Mouse (Mus musculus) intestine, postnatal 0 days (tissue): ENCODE measurements at regions not wholly inside any gene's neighbourhood (a gene's known extent, or its start where the extent isn't known, plus 50 kb on each side); places are given as distances from the start of the nearest gene placed in this dataset.
A peak's percentile ranks its signal among the peaks of the same experiment; 100 is the strongest.

Experiments used
- ATAC-seq: fragments of 200-750 bp; cut with Nextera tagmentation; 2 replicates; pipeline ENCODE4 v1.8.0; 2017; ENCODE audit warnings: mild to moderate bottlenecking, moderate TSS enrichment, moderate library complexity
- H3K27ac ChIP-seq: fragments of 300-500 bp; sonication (generic); 2 replicates; pipeline ENCODE4 v1.5.1; 2014; ENCODE audit warnings: mild to moderate bottlenecking, low read depth, low read length, moderate library complexity
- H3K27me3 ChIP-seq: fragments of 300-500 bp; sonication (generic); replicated peaks from 2 replicates; pipeline ENCODE4 v1.6.1; 2014; ENCODE audit warnings: low read length, mixed read lengths; ENCODE audit not compliant: control insufficient read depth, insufficient read depth
- H3K36me3 ChIP-seq: fragments of 300-500 bp; sonication (generic); 2 replicates; pipeline ENCODE4 v1.6.1; 2014; ENCODE audit warnings: mild to moderate bottlenecking, moderate library complexity; ENCODE audit not compliant: control insufficient read depth, insufficient read depth
- H3K4me1 ChIP-seq: fragments of 300-500 bp; sonication (generic); replicated peaks from 2 replicates; pipeline ENCODE4 v1.6.1; 2014; ENCODE audit warnings: antibody characterized with exemption, low read length, mixed read lengths; ENCODE audit not compliant: control insufficient read depth, insufficient read depth
- H3K4me2 ChIP-seq: fragments of 300-500 bp; sonication (generic); replicated peaks from 2 replicates; pipeline ENCODE4 v1.6.1; 2014; ENCODE audit warnings: low read depth, mild to moderate bottlenecking, moderate library complexity
- H3K4me3 ChIP-seq: fragments of 300-500 bp; sonication (generic); 2 replicates; pipeline ENCODE4 v1.5.1; 2014; ENCODE audit warnings: low read depth, low read length
- H3K9ac ChIP-seq: fragments of 300-500 bp; sonication (generic); 2 replicates; pipeline ENCODE4 v1.6.1; 2014; ENCODE audit warnings: mild to moderate bottlenecking, low read depth, low read length
- H3K9me3 ChIP-seq: fragments of 300-500 bp; sonication (generic); 2 replicates; pipeline ENCODE4 v1.6.1; 2016; ENCODE audit warnings: mixed run types; ENCODE audit not compliant: control insufficient read depth
- CTCF ChIP-seq: sonication (generic); IDR thresholded peaks from 2 replicates; pipeline ENCODE4 v1.5.1; 2016; ENCODE audit warnings: low read depth, mild to moderate bottlenecking, control low read depth, antibody characterized with exemption, moderate library complexity
- WGBS: fragments of 180-500 bp; shearing (Covaris S2); extraction: QIAGEN DNeasy Blood & Tissue Kit; methylation state at CpG from one replicate; pipeline ENCODE4 v1.1.7; 2014; 5-methylcytosine and 5-hydroxymethylcytosine counted together

DNA sequence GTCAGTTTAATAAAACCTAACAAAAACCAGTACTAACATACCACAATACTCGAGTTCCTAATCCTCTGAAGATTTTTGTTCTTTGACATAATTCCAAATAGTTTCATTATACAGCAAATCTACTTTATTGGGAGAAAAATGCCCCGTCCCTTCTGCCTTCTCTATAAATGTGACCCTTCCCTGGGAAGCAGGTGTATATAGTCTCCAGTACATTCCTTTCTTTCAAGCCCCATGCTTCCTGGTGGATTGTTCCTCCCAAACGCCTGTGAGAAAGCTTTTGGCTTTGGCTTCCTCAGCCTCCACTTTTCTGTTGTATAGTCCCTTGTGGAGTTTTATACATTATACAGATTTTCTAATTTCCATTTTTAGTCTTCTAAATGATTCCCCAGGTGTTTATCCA lies 1001.8 kb upstream of the Tenm3 start:
- 83% methylated on average over 3 of the region's 3 CpGs for WGBS
- no peak for TF ChIP-seq CTCF
- H3K27ac ChIP-seq = no peak overlapping the region

DNA sequence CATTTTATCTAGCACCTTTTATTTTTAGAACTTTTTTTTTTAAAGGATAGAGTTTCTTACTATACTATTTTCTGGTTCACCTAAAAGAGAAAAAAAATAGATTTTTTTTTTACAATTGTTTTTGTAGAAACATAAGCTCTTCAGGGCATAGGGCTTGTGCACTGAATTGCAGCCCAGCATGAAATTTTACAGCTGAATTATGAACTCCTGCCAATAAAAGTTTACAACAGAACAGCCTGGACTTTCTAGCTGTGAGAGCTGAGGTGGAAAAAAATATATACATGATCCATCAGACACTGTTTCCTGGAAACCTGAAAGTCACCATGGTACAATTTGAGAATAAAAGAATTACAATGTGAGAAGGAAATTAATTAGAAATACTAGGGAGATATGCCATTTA lies 988.2 kb upstream of the Tenm3 start:
- no peak for TF ChIP-seq CTCF
- Histone ChIP-seq H3K4me2 (no peak overlapping the region), H3K9me3 (no peaks in the 10 kb centered on the region), H3K9ac (no peak overlapping the region), H3K27me3 (no peaks in the 10 kb centered on the region), H3K36me3 (no peaks in the 10 kb centered on the region), H3K27ac (no peak overlapping the region), H3K4me3 (no peak overlapping the region), H3K4me1 (no peaks in the 10 kb centered on the region)
- ATAC-seq = no peak

More for the DNA sequence above, 1001.8 kb upstream of the Tenm3 start:
- Histone ChIP-seq H3K9ac (no peak overlapping the region), H3K9me3 (no peaks in the 10 kb centered on the region), H3K27me3 (no peaks in the 10 kb centered on the region), H3K4me1 (no peaks in the 10 kb centered on the region), H3K4me3 (no peak overlapping the region), H3K36me3 (no peaks in the 10 kb centered on the region), H3K4me2 (no peak overlapping the region)
- ATAC-seq = no peak

DNA sequence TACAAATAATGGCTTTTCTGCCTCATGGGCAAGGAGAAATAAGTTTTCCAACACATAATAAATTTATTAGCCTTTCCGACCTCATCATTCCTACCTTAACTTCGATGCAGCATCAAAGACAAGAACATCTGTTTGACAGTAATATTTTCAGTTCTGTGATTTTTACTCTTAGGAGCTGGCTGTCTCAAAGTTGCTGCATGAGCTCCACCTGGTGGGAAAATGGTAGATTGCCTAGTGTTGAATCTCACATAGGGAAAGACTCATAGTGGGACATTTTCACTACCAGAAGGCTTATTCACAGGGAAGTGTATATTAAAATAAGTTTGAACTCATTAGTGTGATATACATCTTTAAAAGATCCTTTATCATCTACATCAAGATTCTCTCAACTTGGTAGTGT lies 985.6 kb upstream of the Tenm3 start:
- Histone ChIP-seq H3K9me3 (no peaks in the 10 kb centered on the region), H3K4me1 (no peaks in the 10 kb centered on the region), H3K4me2 (no peak overlapping the region), H3K27me3 (no peaks in the 10 kb centered on the region), H3K9ac (no peak overlapping the region), H3K27ac (no peak overlapping the region), H3K36me3 (no peaks in the 10 kb centered on the region), H3K4me3 (no peak overlapping the region)
- TF ChIP-seq CTCF = peak; percentile 78
- no peak for ATAC-seq
- 13% methylated on average over 2 of the region's 2 CpGs for WGBS

DNA sequence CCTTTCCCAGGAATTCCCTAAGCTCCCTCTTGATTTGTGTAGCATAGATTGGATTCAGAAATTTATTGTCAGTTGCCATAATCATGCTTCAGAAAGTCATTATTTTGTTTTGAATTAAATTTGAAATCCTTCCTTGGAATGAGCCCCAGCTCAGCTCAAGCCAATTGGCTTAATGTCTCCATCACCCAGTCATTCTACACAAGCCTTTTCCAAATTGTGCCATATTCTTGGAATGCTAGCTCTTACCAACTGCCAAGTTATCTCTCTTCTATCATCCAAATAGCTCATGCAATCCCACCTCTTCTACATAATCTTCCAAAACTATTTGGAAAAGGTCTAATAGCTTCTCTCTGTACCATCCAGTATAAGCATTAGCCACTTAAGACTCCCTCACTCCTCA lies 982.5 kb upstream of the Tenm3 start:
- Histone ChIP-seq H3K4me1 (no peaks in the 10 kb centered on the region), H3K27ac (no peak overlapping the region), H3K27me3 (no peaks in the 10 kb centered on the region), H3K36me3 (no peaks in the 10 kb centered on the region), H3K9ac (no peak overlapping the region), H3K4me2 (no peak overlapping the region), H3K9me3 (no peaks in the 10 kb centered on the region), H3K4me3 (no peak overlapping the region)
- no peak for ATAC-seq
- TF ChIP-seq CTCF = no peak

DNA sequence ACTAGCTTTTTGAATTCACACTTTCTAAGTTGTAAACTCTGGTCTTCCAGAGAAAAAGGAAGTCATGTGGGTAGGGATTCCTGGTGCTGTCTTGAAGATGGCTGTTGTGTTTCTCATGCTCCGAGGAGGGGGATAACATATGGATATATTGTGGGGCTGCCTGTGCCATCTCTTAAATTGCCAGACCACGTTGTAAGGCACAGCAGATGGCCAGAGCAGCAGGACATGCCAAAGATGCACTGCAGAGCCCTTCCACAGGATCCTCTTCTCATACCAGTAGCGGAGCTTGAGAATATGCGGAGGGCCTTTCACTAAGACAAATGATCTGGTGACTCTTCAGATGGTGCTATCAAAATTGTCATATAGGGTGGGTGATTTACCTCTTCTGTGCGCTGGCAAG lies 981.2 kb upstream of the Tenm3 start:
- Histone ChIP-seq H3K4me1 (no peaks in the 10 kb centered on the region), H3K36me3 (no peaks in the 10 kb centered on the region), H3K9me3 (no peaks in the 10 kb centered on the region), H3K9ac (no peak overlapping the region), H3K27me3 (no peaks in the 10 kb centered on the region), H3K27ac (no peak overlapping the region), H3K4me3 (no peak overlapping the region), H3K4me2 (no peak overlapping the region)
- ATAC-seq = no peak
- TF ChIP-seq CTCF = no peak
- 79% methylated on average over 5 of the region's 5 CpGs for WGBS

DNA sequence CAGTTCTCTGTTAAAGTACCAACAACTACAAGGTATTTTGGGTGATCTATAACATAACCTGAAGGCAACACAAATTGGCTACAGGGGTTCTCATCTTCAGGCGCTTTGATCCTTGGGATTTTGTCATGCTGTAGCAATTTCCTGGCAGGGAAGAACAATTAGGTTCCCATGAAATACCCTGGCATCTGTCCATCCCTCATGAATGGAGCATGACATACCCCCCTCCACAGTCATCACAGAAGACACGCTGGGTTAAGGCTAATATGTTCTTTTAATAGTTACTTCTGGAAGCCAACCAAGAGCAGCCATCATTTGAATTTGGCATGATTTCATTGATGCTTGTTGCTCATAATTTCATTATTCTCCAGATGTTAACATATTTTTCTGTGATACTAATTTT lies 979.0 kb upstream of the Tenm3 start:
- Histone ChIP-seq H3K9ac (no peak overlapping the region), H3K36me3 (no peaks in the 10 kb centered on the region), H3K9me3 (no peaks in the 10 kb centered on the region), H3K4me2 (no peak overlapping the region), H3K4me1 (no peaks in the 10 kb centered on the region), H3K4me3 (no peak overlapping the region), H3K27ac (no peak overlapping the region), H3K27me3 (no peaks in the 10 kb centered on the region)
- ATAC-seq = no peak
- TF ChIP-seq CTCF = no peak
- WGBS = 66% methylated on average over 2 of the region's 2 CpGs

DNA sequence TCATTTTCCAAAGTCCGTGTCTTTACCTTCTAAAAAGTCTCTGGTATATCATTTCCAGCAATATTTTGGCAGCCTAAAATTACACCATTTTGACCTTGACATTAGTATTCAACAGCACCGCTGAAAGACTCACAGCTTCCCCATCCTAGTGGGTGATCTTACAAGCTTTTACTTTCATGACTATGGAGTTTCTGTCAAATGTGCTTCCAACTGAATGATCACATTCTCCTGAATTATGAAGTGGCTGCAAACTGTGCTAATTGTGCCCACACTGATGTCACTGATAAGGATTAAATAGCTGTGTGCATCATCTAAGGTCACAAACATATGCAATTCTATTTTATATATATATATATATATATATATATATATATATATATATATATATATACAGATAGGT lies 955.5 kb upstream of the Tenm3 start:
- no peaks in the 10 kb centered on the region for H3K4me1 ChIP-seq
- 82% methylated on average over 2 of the region's 2 CpGs for WGBS

More for the DNA sequence above, 955.5 kb upstream of the Tenm3 start:
- Histone ChIP-seq H3K9me3 (no peaks in the 10 kb centered on the region), H3K4me3 (no peak overlapping the region), H3K27me3 (no peaks in the 10 kb centered on the region), H3K36me3 (no peaks in the 10 kb centered on the region), H3K27ac (no peak overlapping the region), H3K9ac (no peak overlapping the region), H3K4me2 (no peak overlapping the region)
- ATAC-seq = no peak
- TF ChIP-seq CTCF = no peak
